28 mouse cellular contexts compared by ENCODE assay signal in genomic region chr3:136707222-136708019, GRCm38 (mm10). TPM values are rescaled to one million over a fixed set of nuclear protein-coding genes. Genes with fewer than 3 reads are reported as not detected.
DNase-seq lines count a peak whose midpoint lies in the region; ATAC-seq and TF ChIP-seq lines count a peak whose summit lies in the region.
"Had no signal": no experiment of that assay in that cellular context is flagged by ENCODE, and none has a peak within 500 bp of the region (broad histone marks: within the 10 kb centered on the region; RNA-seq: fewer than 3 reads in every experiment).

No protein-coding gene starts in this region.

- no peak for TF ChIP-seq CTCF in gastrocnemius, adult 2 months (IDR thresholded peaks at IDR 0.05)
- no peak for TF ChIP-seq CTCF in lung, postnatal 0 days (IDR thresholded peaks at IDR 0.05)

- H3K4me2 ChIP-seq in lung, postnatal 0 days (replicated peaks; ENCODE audit: low read depth, low read length): no peak overlapping the region
- no peak overlapping the region for H3K4me2 ChIP-seq in midbrain, embryonic 16.5 days (ENCODE audit: low read length)
- H3K4me2 ChIP-seq: forebrain, embryonic 12.5 days; heart, embryonic 13.5 days; kidney, embryonic 15.5 days; liver, embryonic 12.5 days; midbrain, embryonic 15.5 days had no signal

- no peak overlapping the region for H3K9ac ChIP-seq in lung, postnatal 0 days (replicated peaks; ENCODE audit: low read depth)
- H3K9ac ChIP-seq in midbrain, embryonic 16.5 days (ENCODE audit: low read depth, low read length): no peak overlapping the region
- H3K9ac ChIP-seq: forebrain, embryonic 12.5 days; forebrain, postnatal 0 days; heart, embryonic 13.5 days; kidney, embryonic 15.5 days; liver, embryonic 12.5 days; midbrain, embryonic 15.5 days had no signal

- H3K27ac ChIP-seq in gastrocnemius, adult 2 months: peak overlapping the region; percentile 62; the same call in 1 of the 2 replicates
- peak overlapping the region; percentile 66 for H3K27ac ChIP-seq in lung, postnatal 0 days (ENCODE audit: low read length)
- H3K27ac ChIP-seq in brown adipose tissue, adult 24 weeks (replicated peaks; ENCODE audit: low read depth, low read length): 0 out of 2 replicates have a peak overlapping the region, but pooled peaks have one; percentile 18
- H3K27ac ChIP-seq in midbrain, embryonic 16.5 days (ENCODE audit: low read length): no peak overlapping the region
- H3K27ac ChIP-seq: forebrain, embryonic 12.5 days; heart, embryonic 13.5 days; kidney, embryonic 15.5 days; liver, embryonic 12.5 days; midbrain, embryonic 10.5 days; midbrain, embryonic 15.5 days had no signal

- H3K4me1 ChIP-seq in lung, postnatal 0 days (ENCODE audit: insufficient read depth, low read depth, low read length): peaks cover 26% of the 10 kb centered on the region; the same call in 1 of the 2 replicates
- H3K4me1 ChIP-seq in brown adipose tissue, adult 24 weeks (ENCODE audit: control insufficient read depth, insufficient read depth, insufficient read length, low read length): peaks cover 41% of the 10 kb centered on the region
- H3K4me1 ChIP-seq in midbrain, embryonic 16.5 days (ENCODE audit: control insufficient read depth, insufficient read depth, low read length): peaks cover 2% of the 10 kb centered on the region

- WGBS in lung, postnatal 0 days: 48% methylated on average over 3 of the region's 3 CpGs
- 51% methylated on average over 3 of the region's 3 CpGs for WGBS in midbrain, embryonic 16.5 days

- intact Hi-C loops in gastrocnemius, adult 2 months (cut with DNase I): loop anchor here (5.0 kb wide), 1 partner anchor 35 kb away; the partner anchor contains the start of gene Ppp3ca
- intact Hi-C loops in gastrocnemius, postnatal 36 days (cut with DNase I): no loop called here

- no peaks in the 10 kb centered on the region for H3K9me3 ChIP-seq in lung, postnatal 0 days (ENCODE audit: low read length)
- no peaks in the 10 kb centered on the region for H3K9me3 ChIP-seq in midbrain, embryonic 16.5 days (replicated peaks; ENCODE audit: control insufficient read depth, low read length, poor library complexity, severe bottlenecking)
- H3K9me3 ChIP-seq: forebrain, embryonic 12.5 days; heart, embryonic 13.5 days; kidney, embryonic 15.5 days; liver, embryonic 12.5 days; midbrain, embryonic 10.5 days; midbrain, embryonic 15.5 days had no signal

- H3K27me3 ChIP-seq in lung, postnatal 0 days (replicated peaks; ENCODE audit: insufficient read depth, low read length): no peaks in the 10 kb centered on the region
- no peaks in the 10 kb centered on the region for H3K27me3 ChIP-seq in midbrain, embryonic 16.5 days (ENCODE audit: control insufficient read depth, insufficient read depth, low read depth, low read length)
- H3K27me3 ChIP-seq: forebrain, embryonic 12.5 days; heart, embryonic 13.5 days; kidney, embryonic 15.5 days; liver, embryonic 12.5 days; midbrain, embryonic 15.5 days had no signal

- peak; percentile 53 for TF ChIP-seq EP300 in lung, postnatal 0 days (IDR thresholded peaks at IDR 0.05)

- no peak for ATAC-seq in lung, postnatal 0 days
- no peak for ATAC-seq in midbrain, embryonic 16.5 days
- ATAC-seq: forebrain, postnatal 0 days; hindbrain, embryonic 16.5 days; liver, embryonic 12.5 days; midbrain, embryonic 15.5 days had no signal

- no peak for DNase-seq in gastrocnemius, adult 2 months
- no peak for DNase-seq in gastrocnemius, postnatal 36 days
- DNase-seq in lung, postnatal 0 days (ENCODE audit: low spot score): no peak
- DNase-seq in lung, postnatal 10 days: no peak
- no peak for DNase-seq in layer of hippocampus, adult 18-20 months (ENCODE audit: low spot score in 2 of 2)
- DNase-seq: adrenal gland, adult 8-10 months; cerebellum, adult 11 months; cerebellum, adult 9-11 months; embryo, embryonic 11 days; forebrain, postnatal 0 days; gastrocnemius, postnatal 10 days; heart, postnatal 10 days; kidney, adult 18-20 months; kidney, postnatal 25 days; lung, adult 18-20 months; lung, postnatal 14 days; right cerebral cortex, postnatal 14 days; thymus, postnatal 4 days had no signal

- H3K4me3 ChIP-seq in gastrocnemius, adult 2 months: no peak overlapping the region
- H3K4me3 ChIP-seq in lung, postnatal 0 days (ENCODE audit: low read depth, low read length): no peak overlapping the region
- no peak overlapping the region for H3K4me3 ChIP-seq in brown adipose tissue, adult 24 weeks (ENCODE audit: insufficient read depth, low read depth, low read length)
- no peak overlapping the region for H3K4me3 ChIP-seq in midbrain, embryonic 16.5 days (ENCODE audit: low read depth, low read length)
- H3K4me3 ChIP-seq: erythroblast, embryonic 14.5 days; forebrain, embryonic 12.5 days; heart, embryonic 13.5 days; kidney, embryonic 15.5 days; liver, embryonic 12.5 days; midbrain, embryonic 10.5 days; midbrain, embryonic 15.5 days had no signal

- no peaks in the 10 kb centered on the region for H3K36me3 ChIP-seq in lung, postnatal 0 days (ENCODE audit: insufficient read depth, low read length)
- H3K36me3 ChIP-seq in midbrain, embryonic 16.5 days (ENCODE audit: control insufficient read depth, insufficient read depth, low read length): 0 out of 2 replicates have a peak, but pooled peaks cover 3% of the 10 kb centered on the region
- H3K36me3 ChIP-seq: forebrain, embryonic 12.5 days; liver, embryonic 12.5 days; midbrain, embryonic 15.5 days had no signal

RNA-seq across cellular contexts. Expression of gene Ppp3ca, which starts 37.5 kb away (rescaled TPM):
- total RNA-seq in gastrocnemius, adult 2 months (2021): 100 to 1,000 TPM; 152 to 154 TPM
- 100 to 1,000 TPM; 130 to 151 TPM for total RNA-seq in gastrocnemius, postnatal 36 days (2021)
- 105 and 125 TPM in 2 replicates for polyA plus RNA-seq in lung, postnatal 0 days (2015; fragmentation: Nextera tagmentation; extraction: Ambion mirVana)
- polyA plus RNA-seq in brown adipose tissue, adult 24 weeks (2012; ENCODE audit: insufficient read depth, insufficient read length, missing spikeins): 21.5 and 29.3 TPM in 2 replicates
- polyA plus RNA-seq in midbrain, embryonic 16.5 days (2015; fragmentation: Nextera tagmentation; extraction: Ambion mirVana): 134 and 146 TPM in 2 replicates
- 1,000 to 10,000 TPM; 1,235 to 1,382 TPM for total RNA-seq in layer of hippocampus, adult 18-20 months (2021)

Comparison
In these comparisons a context has a peak if more than half of its experiments do, and no peak if none do; other contexts are left out.
1. RNA of gene Ppp3ca, which starts 37.5 kb away (total RNA-seq): 1,235 to 1,382 TPM in layer of hippocampus, adult 18-20 months; 152 to 154 TPM in gastrocnemius, adult 2 months and 130 to 151 TPM in gastrocnemius, postnatal 36 days; every median in the first group is over 4 times any median in the second.